Comparison of ENCODE assay signal across 8 mouse cellular contexts in the genomic region with DNA sequence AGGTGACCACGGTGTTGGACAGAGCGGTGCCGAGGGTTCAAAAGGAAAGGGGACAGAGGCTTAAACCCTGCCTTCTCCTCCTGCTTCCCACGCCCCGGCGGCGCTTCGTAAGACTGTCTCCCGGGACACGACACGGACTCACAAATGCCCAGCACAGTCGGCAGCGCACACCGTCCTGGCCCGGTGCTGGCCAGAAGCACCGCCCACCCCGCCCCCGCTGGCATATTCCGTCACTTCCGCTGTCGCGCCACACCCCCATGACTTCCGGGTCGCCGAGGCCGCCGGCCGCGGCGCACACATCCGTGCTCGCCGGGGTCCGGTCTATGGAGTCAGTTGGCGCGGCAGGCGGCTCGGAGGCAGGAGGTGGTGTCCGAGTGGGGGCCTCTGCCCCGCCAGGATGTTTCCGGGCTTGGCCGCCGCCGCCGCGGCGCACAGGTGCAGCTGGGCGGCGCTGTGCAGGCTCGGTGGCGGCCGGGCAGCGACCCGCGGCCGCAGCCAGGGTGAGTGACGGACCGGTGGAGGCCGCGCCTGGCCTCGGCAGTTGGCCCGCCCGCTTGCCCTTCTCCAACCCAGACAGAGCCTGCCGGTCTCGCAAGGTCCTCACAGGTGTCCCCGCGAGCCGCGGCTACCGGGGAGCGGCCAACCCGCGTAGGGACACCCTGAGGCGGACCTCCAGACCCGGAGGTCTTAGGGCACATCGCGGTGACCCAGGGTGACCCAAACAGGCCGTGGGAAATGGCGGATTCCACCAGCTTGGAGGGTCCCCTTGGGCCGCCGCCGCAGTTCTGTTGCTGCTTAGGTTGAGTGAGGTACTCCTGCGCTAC. TPM values are rescaled to one million over a fixed set of nuclear protein-coding genes. Genes with fewer than 3 reads are reported as not detected.
DNase-seq lines count a peak whose midpoint lies in the region; ATAC-seq and TF ChIP-seq lines count a peak whose summit lies in the region.

A gene (plus strand): TSS at position 258 of the 824 bp plus-strand sequence.

- TF ChIP-seq POLR2A in bone marrow macrophage, adult 2 months (IDR thresholded peaks at IDR 0.05; ENCODE audit: borderline replicate concordance, low read depth, low read length) = peak; percentile 65; the same call in 1 of the 2 replicates
- TF ChIP-seq POLR2A in embryonic fibroblast, embryonic 13.5 days (IDR thresholded peaks at IDR 0.05; ENCODE audit: low read depth, low read length) = peak; percentile 100

- peak within 1 kb of the TSS; percentile 12; the same call in 1 of the 2 replicates for H3K27ac ChIP-seq in bone marrow macrophage, adult 2 months (ENCODE audit: insufficient read depth, low read depth, low read length)
- H3K27ac ChIP-seq in embryonic fibroblast, embryonic 13.5 days (ENCODE audit: insufficient read depth, low read length) = peak within 1 kb of the TSS; percentile 45; the same call in 1 of the 2 replicates
- peak within 1 kb of the TSS; percentile 95 for H3K27ac ChIP-seq in heart, embryonic 10.5 days
- peak within 1 kb of the TSS; percentile 91 for H3K27ac ChIP-seq in kidney, embryonic 15.5 days

- peak within 1 kb of the TSS; percentile 76 for H3K4me3 ChIP-seq in bone marrow macrophage, adult 2 months (ENCODE audit: insufficient read depth, low read length)
- peak within 1 kb of the TSS; percentile 97 for H3K4me3 ChIP-seq in embryonic fibroblast, embryonic 13.5 days (ENCODE audit: insufficient read depth, low read length)
- H3K4me3 ChIP-seq in heart, embryonic 10.5 days = peak within 1 kb of the TSS; percentile 99
- peak within 1 kb of the TSS; percentile 99 for H3K4me3 ChIP-seq in kidney, embryonic 15.5 days (replicated peaks)

- H3K27me3 ChIP-seq in heart, embryonic 10.5 days (ENCODE audit: insufficient read depth, poor library complexity, severe bottlenecking) = no peaks in the 10 kb centered on the region
- H3K27me3 ChIP-seq in kidney, embryonic 15.5 days = no peaks in the 10 kb centered on the region

- peaks cover 10% of the 10 kb centered on the region for H3K4me1 ChIP-seq in bone marrow macrophage, adult 2 months (ENCODE audit: control insufficient read depth, insufficient read depth, low read length)
- H3K4me1 ChIP-seq in embryonic fibroblast, embryonic 13.5 days (ENCODE audit: control insufficient read depth, insufficient read depth, low read length) = 0 out of 2 replicates have a peak, but pooled peaks cover 2% of the 10 kb centered on the region
- H3K4me1 ChIP-seq in heart, embryonic 10.5 days = peaks cover 8% of the 10 kb centered on the region; the same call in 1 of the 2 replicates
- peaks cover 8% of the 10 kb centered on the region for H3K4me1 ChIP-seq in kidney, embryonic 15.5 days

- peak; percentile 95 for DNase-seq in A20 (ENCODE audit: low read depth, low spot score)
- DNase-seq in heart, embryonic 10.5 days (ENCODE audit: low spot score) = peak; percentile 95
- DNase-seq in liver = peak; percentile 96
- DNase-seq in spleen, postnatal 4 days (ENCODE audit: low spot score in 2 of 2) = peak; percentile 94 to 97

- H3K36me3 ChIP-seq in heart, embryonic 10.5 days = peaks cover 13% of the 10 kb centered on the region; the same call in 1 of the 2 replicates
- H3K36me3 ChIP-seq in kidney, embryonic 15.5 days = peaks cover 9% of the 10 kb centered on the region

- no peak for TF ChIP-seq CTCF in bone marrow macrophage, adult 2 months (IDR thresholded peaks at IDR 0.05; ENCODE audit: low read depth, low read length)
- no peak for TF ChIP-seq CTCF in embryonic fibroblast, embryonic 13.5 days (IDR thresholded peaks at IDR 0.05; ENCODE audit: borderline replicate concordance, insufficient read depth, low read length)

- H3K9ac ChIP-seq in kidney, embryonic 15.5 days = peak within 1 kb of the TSS; percentile 93

- H3K4me2 ChIP-seq in kidney, embryonic 15.5 days = peak within 1 kb of the TSS; percentile 66

- H3K9me3 ChIP-seq in heart, embryonic 10.5 days = no peaks in the 10 kb centered on the region
- H3K9me3 ChIP-seq in kidney, embryonic 15.5 days (replicated peaks) = no peaks in the 10 kb centered on the region

- WGBS in heart, embryonic 10.5 days = under 1% methylated on average over 81 of the region's 83 CpGs
- 1% methylated on average over 83 of the region's 83 CpGs for WGBS in kidney, embryonic 15.5 days

- ATAC-seq in kidney, embryonic 15.5 days (replicated peaks; ENCODE audit: low FRiP score) = peak; percentile 98
- ATAC-seq in monocyte, adult 5-6 weeks (replicated peaks; ENCODE audit: insufficient number of reproducible peaks, low FRiP score, low TSS enrichment, poor library complexity, severe bottlenecking) = peak; percentile 87

RNA-seq across cellular contexts. Expression of the gene that starts here (rescaled TPM):
- 46.2 and 49.3 TPM in 2 replicates for polyA plus RNA-seq in bone marrow macrophage, adult 2 months (2012; ENCODE audit: insufficient read depth, insufficient read length, missing spikeins)
- 108 and 111 TPM in 2 replicates for polyA plus RNA-seq in embryonic fibroblast, embryonic 13.5 days (2011; ENCODE audit: insufficient read length, low read depth, missing spikeins)
- polyA plus RNA-seq in heart, embryonic 10.5 days (2016; fragmentation: Nextera tagmentation; extraction: Ambion mirVana) = 119 and 122 TPM in 2 replicates
- polyA plus RNA-seq in kidney, embryonic 15.5 days (2015; fragmentation: Nextera tagmentation; extraction: Ambion mirVana) = 105 and 109 TPM in 2 replicates
- 33.4 to 55.8 TPM (median 37.3 TPM) in 3 replicates for total RNA-seq in monocyte, adult 5-6 weeks (2017)

Comparison
In these comparisons a context has a peak if more than half of its experiments do, and no peak if none do; other contexts are left out.
1. Peak in every context shown above with its lines: DNase-seq, ATAC-seq, H3K4me3 ChIP-seq and H3K27ac ChIP-seq.
2. H3K27ac ChIP-seq: peak in every context shown above with its lines; median percentile 95 in heart, embryonic 10.5 days; 91 in kidney, embryonic 15.5 days; 45 in embryonic fibroblast, embryonic 13.5 days; 12 in bone marrow macrophage, adult 2 months.